Mouse (Mus musculus) MN1 (cell line): ENCODE results near the gene Mstn.

ENCODE experiments used
- DNase-seq: peaks from one replicate; pipeline ENCODE4 v3.0.0-alpha.2; 2016; ENCODE audit warnings: low spot score

Gene Mstn

DNA sequence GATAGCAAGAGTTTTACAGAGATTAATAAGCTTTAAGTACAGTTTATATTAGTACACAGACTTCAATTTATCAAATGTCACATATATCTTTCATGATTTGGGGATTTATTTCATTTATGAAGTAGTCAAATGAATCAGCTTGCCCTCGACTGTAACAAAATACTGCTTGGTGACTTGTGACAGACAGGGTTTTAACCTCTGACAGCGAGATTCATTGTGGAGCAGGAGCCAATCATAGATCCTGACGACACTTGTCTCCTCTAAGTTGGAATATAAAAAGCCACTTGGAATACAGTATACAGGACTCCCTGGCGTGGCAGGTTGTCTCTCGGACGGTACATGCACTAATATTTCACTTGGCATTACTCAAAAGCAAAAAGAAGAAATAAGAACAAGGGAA, at the start of gene Mstn:
TSS of gene Mstn (plus strand) at position 301 of the 400 bp plus-strand sequence.
- no peak for DNase-seq

DNA sequence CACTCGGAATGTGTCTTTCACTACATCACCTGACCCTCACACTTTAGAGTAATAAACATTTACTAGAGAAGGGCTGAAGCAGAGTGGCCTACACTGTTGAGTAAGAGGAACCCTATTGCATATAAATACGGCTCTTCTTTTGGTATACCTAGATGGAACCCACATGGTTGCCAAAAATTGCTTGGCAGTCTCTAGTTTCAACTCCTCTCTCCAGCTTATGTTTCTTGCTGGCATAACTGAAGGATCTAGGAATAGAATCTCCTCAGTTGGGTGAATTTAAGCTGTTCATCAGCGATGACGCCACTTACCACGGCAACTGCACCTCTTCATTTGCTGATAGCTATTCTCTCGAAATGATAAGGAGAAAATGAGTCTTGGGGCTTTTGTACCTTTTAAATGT, 46.7 kb upstream of the Mstn start:
- DNase-seq: no peak

DNA sequence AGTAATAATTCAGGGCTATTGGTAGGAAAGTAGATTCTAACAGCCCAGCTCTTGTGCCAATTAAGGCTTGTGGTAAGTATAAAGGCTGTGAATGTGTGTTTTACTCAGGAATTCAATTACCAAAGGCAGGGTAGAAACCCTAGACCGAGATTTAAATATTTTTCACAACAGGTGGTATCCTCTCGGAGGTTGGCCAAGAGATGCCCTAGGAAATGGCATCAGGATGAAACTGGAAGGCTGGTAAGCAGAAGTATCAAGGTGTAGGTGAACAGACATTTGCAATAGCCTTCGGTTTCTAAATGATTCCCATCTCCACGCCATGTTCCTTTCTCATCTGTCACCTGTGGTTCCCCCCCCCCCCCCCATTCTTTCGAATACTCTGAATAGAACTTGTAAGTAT, 45.8 kb upstream of the Mstn start:
- no peak for DNase-seq

DNA sequence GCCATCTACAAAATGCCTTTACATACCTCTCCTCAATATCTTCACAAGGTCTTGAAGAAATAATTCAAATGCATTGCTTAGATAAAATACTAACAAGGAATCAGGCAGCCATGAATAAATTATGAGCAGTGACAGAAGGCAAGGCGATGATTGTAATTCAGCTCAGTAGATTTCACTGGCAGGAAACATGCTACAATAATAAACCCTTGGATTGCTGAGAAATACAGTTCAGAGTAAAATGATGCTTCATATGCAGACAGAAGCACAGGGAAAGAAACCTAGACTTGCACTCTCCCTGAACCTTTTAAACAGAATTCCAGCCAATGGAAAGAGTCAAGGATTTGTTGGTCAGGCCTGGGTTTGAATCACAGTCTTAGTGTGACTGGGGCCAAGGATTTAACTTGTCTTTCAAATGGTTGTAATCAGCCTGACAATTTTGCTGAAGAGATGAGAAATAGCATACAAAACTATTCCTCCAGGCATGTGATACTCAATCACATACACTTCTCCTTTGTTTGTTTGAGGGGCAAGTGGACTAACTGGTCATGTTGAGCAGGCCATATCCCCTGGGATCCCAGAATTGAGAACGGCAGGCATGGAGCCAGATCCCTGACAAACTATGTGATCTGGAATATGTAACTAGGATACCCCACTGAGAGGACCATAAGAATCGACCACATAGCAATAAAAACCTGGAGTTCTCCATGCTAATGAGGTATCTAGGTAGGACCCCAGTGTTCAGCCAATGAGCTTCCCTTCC, 42.5 kb upstream of the Mstn start:
- no peak for DNase-seq

DNA sequence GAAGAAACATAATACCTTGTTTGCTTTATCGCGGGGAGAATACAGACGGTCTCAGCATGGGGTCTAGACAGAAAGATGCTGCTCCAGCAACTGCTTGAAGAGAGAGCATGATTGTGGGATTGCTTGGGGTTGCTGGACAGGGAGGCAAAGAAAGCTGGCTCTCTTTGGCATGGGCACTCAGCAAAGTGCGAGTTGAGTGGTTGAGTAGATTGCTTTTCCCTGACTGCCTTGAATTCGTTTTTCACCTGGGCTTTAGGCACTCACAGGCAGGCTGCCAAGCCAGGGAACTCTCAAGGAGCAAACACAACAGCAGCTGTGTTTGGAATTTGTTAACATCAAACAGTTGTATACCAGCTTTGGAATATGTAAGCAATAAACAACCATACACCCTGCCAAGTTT, 41.4 kb upstream of the Mstn start, which contains the start of gene 1700019D03Rik:
TSS of gene 1700019D03Rik (minus strand) at position 101 of the 400 bp plus-strand sequence.
- no peak for DNase-seq

DNA sequence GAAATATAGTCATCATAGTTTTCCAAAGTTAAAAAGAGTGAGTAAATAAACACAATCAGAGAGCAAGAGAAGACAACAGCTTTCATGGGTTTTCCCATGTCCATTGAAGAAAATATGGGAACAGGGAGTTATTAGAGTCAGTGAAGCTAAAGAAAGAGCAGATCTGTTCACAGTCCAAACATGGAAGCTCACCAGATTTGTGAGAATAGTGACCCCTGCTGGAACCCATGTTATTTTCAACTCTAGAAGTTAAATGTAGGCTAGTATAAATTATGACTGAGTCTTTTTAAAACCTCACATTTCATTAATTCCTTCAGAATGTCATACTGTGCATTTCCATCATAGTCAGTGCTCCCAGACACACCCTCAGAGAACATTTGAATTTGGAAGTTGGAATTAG, 28.9 kb upstream of the Mstn start:
- DNase-seq: no peak

DNA sequence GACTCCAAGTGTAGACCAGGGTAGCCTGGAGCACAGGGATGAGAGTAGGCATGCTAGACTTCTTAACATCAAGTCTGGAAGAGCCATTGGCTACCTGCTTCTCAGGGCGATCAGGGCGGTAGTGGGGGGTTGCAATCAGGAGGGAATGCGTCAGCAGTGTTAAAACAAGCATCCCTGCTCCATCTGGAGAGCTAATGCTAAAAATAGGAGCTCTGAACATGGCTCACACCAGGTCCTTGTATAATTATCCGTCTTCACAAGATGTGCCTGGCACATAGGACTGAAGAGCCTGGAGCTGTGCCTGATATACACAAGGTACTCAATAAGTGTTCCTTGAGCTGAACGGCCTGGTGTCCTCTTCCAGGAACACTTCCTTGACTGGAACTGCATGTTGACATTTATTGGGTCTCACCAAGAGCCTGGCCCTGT, 24.0 kb upstream of the Mstn start:
- DNase-seq: no peak

DNA sequence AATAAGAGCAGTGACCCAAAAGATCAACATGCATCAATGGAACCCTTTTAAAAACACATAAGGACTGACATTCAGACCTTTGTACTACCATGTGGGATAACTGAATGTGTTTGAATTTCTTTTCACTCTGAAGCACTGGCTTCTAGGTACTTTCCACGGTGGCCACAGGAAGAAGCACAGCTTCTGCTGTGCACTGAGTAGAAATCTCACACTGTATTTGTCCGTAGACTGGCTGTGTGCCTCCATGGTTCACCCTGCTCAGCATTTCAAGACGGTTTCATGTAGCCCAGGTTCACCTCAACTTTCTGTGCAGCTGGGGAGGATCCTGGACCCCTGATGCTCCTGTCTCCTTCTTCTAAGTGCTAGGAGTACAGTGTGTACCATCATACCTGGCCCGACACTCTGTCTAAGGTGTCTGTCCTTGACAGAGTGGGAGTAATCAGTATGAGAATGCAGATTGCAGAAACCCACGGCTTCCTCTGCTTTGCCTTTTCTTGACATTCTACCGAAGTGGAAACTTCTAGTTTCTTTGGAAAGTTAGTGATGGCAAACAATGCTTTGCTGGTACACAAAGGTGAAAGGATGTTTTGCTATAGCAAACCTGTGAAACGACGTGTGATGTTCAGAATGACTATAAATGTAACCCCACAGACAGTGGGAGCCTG, 11.5 kb upstream of the Mstn start:
- DNase-seq: no peak

DNA sequence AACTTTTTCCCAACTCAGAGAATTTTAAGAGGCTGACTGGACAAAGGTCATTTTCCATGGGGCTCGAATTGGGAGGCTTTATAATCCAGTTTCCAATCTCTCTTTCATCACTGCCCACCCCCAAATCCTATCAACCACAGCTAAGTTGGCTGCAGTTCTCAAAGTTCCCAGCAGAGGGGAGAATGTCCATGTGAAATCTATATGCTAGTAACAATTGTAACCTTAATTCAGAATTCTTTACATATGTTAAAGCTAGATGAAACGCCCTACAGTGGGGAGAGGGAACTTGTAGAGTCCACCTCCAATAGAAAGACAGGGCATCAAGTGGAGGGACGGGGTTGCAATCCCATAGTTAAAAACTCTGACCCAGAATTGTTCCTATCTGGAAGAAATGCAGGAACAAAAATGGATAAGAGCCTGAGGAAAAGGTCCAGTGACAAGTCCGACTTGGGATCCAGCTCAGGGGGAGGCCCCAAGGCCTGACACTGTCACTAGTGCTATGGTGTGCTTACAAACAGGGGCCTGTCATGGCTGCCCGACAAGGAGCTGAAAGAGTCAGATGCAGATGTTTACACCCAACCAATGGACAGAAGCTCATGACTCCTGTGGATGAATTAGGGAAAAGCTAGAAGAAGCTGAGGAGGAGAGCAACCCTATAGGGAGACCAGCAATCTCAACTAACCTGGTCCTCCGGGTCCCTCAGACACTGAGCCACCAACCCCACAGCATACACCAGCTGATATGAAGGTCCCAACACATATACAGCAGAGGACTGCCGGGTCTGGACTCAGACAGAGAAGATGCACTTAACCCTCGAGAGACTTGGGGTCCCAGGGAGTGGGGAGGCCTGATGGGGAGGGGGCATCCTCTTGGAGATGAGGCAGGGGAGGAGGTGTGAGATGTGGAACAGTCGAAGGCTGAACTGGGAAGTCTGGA, 8.1 kb upstream of the Mstn start:
- DNase-seq: peak; percentile 36

DNA sequence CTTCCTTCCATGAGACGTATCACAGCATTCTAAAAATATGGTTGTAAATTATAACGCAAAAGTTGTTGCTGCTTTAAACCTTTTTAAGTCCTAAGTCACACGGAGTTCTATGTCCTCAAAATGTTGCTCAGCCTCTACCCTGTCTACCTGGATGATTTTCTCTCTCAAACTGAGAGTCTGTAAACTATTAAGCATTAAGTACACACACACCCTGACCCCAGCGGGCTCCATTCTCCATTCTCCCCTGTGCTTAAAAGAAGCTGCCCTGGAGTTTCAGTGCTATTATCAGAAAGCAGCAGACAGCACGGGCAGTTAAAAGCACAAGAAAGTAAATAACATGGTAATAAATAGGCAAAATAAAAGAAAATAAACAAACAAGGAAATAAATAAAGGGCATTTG, 2.3 kb upstream of the Mstn start:
- no peak for DNase-seq

DNA sequence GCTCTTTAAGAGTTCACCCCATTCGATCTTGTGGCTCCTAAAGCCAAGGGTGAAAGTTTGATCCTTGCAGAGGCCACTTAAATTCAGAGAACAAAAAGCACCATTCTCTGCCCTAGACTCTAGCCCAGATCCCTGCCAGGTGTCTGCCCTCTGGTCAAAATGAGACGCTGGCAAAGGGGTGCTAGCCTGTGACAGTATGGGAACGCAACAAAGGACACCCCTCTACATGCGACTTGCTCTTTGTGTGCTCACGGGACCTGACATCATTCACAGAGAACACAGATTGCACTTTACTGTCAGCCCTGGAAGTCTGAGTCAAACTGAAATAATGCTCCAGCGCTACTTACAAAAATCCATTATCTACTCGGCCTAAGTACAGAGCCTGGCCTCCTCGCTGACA, 941 bp upstream of the Mstn start:
- DNase-seq: no peak

DNA sequence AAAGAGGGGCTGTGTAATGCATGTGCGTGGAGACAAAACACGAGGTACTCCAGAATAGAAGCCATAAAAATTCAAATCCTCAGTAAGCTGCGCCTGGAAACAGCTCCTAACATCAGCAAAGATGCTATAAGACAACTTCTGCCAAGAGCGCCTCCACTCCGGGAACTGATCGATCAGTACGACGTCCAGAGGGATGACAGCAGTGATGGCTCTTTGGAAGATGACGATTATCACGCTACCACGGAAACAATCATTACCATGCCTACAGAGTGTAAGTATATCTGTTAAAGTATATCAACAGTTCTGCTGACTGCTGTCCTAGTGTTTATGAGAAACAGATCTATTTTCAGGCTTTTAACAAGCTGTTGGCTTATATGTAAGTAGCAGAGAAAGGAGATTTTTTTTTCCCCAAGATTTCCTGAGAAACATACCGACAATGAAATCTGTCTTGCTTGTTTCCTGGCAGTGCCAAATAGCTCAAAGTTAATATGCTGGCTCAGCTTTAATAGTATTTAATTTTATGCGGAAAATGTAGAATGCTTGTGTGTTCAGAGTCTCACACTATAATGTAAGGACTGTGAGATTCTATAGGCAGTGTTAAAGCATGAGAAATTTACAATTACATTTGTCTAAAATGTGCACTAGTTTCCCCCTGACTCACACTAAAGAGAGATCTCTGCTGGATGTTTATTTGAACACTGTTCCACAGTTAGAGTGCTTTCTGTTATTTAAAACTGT, 600 bp downstream of the Mstn start:
- no peak for DNase-seq

DNA sequence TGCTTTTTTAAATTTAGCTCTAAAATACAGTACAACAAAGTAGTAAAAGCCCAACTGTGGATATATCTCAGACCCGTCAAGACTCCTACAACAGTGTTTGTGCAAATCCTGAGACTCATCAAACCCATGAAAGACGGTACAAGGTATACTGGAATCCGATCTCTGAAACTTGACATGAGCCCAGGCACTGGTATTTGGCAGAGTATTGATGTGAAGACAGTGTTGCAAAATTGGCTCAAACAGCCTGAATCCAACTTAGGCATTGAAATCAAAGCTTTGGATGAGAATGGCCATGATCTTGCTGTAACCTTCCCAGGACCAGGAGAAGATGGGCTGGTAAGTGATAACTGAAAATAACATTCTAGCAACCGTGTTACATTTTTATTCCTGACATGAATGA, 2.5 kb downstream of the Mstn start:
- DNase-seq: no peak

DNA sequence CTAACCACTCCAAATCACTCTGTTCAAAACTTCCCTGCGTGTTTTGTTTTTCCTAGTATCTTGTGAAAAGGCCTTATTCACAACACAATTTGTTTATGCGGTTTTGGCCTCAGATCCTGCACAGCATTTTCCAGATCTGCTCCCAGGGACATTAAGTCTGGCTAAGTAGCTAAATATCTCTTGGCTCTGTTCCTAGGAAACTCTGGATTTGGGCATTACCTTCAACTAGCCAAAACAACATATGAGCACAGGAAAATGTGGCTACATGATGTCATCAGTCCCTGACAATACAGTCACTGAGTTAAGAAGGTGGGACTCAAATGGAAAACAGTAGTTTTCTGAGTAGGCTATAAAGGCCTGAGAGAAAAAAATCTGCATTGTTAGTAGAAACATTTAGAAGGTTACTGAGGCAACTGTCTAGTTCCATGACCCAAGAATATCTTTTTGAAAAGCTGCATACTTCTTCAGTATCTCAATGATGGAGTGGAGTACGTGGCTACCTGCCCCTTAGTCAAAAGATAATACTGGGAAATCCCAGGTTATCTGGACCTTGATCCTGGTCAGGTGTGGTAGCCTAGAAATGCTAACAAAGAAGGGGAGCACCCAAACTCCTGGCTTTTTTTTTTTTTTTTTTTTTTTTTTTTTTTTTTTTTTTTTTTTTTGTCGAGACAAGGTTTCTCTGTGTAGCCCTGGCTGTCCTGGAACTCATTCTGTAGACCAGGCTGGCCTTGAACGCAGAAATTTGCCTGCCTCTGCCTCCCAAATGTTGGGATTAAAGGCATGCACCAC, 8.5 kb downstream of the Mstn start:
- no peak for DNase-seq

DNA sequence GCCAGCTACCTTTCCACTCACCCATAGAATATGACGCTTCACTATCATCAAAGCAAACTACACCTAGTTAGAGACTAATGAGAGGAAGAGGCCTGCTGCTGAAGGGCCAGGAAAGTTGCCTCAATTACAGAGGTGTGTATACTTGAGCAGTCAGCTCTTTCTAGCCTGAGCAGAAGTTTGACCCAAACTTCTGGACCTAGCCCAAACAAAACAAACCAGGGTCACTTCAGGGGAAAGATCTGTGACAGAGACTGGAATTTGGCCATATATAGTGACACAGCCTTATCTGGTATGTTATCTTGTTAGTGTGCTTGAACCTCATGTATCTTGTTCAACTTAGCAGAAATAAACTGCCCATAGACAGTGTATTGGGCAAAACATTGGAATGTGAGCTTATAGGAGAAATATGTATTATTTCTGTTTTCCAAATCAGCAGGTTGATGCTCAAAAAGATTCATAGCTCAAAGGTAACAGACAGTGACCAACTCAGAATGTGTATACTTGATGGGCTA, 9.3 kb downstream of the Mstn start:
- no peak for DNase-seq

DNA sequence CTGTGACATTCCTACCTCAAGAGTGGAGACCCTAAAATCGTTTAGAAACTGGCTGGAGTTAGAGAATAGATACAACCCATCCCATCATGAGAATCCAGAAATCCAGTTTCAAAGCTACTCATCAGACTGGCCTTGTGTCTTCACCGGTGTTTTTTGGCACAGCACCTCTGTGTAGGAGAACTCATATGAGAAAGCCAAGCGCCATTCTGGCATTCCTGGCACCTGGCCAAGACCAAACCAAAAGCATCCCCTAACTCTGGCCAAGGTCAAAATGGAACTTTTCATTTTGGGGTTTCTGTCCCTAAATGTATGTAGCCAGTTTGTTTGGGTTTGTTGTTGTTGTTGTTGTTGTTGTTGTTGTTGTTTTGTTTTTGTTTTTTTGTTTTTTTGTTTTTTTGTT, 15.2 kb downstream of the Mstn start:
- DNase-seq: no peak

DNA sequence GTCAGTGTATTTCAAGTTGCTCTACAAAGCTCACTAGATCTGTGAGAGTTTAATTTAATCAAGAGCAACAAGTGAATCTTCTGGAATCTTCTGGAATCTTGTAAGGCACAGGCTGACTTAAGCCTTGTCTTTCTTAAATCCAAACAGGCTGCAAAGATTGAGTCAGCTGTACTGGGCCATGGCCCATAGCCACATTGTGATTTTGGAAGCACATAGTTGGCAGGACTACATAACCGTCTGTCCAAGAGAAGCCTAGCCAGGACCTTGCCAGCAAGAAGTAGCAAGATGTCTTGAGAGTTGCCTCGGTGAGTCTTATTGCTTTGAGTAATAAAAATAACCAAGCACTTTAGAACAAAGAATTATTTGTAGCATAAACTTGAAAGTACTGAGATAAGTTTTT, 18.4 kb downstream of the Mstn start:
- no peak for DNase-seq

DNA sequence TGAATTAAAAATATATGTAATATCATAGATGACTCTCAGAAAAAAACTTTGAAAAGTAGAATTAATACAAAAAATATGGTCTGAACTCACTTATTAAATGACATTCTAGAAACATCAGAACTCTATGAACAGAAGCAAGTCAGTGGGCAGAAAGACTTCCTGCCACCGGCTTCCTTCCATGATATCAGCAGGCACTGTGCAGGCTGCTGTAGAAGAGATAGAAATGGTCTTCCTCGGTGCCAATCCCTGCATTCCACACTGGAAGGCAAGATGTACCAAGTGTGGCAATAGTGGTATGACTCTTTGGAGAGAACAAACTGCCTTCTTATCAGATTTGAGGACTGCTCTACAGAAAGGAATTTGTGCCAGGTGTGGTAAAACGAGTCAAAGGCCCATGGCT, 19.2 kb downstream of the Mstn start:
- no peak for DNase-seq

DNA sequence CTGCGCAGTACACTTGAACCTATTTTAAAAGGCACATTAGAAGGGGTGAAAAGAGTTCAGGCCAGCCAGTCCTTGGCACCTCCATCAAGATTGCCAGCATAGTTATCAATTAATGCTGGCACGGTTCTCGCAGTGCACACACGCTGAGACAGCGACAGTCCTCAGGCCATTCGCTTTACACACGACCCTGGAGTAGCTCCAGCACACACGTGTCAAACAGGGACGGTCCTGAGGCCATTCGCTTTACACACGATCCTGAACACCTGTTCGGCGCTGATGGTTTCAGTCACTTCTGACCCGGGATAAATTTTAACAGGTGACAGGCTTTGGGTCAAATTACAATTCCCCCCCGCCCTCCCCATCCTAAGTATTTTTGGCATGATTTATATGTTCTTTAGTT, 23.8 kb downstream of the Mstn start:
- DNase-seq: no peak

DNA sequence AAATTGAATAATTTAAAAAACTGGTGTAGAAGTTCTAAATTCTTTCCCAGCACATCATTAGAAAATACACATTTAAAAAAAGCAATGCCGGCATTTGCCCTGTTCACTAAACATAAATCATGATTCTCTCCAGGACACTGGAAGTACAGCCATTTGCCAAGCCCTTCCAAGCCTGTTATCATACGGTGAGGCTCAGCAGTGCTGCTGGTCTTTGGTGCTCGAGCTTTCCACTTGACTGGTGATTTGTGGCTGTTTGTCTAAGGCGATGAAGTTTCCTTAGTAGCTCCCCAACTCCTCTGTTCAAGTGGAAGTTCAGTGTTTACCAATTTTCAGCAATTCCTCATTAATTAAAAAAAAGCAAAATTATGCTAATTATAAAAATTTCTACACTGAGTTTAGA, 24.6 kb downstream of the Mstn start:
- no peak for DNase-seq

DNA sequence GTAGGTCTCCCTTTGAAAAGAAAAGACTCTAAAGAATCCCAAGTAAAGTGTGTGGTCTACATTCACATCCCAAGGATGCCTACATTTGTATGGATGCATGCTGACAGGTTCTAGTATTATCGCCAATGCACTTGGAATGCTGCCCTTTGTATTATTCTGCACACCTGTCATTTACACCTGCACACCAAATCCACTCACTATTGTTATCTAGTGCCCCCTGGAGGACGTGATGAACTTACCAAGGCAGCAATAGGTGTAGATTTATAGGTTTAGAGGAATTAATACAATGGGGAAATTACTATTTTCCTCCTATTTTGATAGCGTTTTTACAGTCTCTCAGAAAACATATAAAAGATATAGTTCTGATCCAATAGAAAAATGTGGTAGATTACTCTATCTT, 31.7 kb downstream of the Mstn start:
- DNase-seq: no peak
